28 mouse cellular contexts compared by ENCODE assay signal in genomic region chr13:34401031-34401430, GRCm38 (mm10). TPM values are rescaled to one million over a fixed set of nuclear protein-coding genes. Genes with fewer than 3 reads are reported as not detected.
"Had no signal": no experiment of that assay in that cellular context is flagged by ENCODE, and none has a peak within 500 bp of the region (broad histone marks: within the 10 kb centered on the region; RNA-seq: fewer than 3 reads in every experiment).

No protein-coding gene starts in this region.

- H3K36me3 ChIP-seq: embryonic facial prominence, embryonic 12.5 days; embryonic facial prominence, embryonic 13.5 days; embryonic facial prominence, embryonic 15.5 days; forebrain, embryonic 10.5 days; forebrain, embryonic 12.5 days; forebrain, embryonic 15.5 days; heart, embryonic 10.5 days had no signal

- DNase-seq: cerebellum, adult 8-10 months; cerebellum, adult 9-10 months; cerebellum, adult 9-11 months; cerebellum, postnatal 10 days; cerebellum, postnatal 14 days; cerebellum, postnatal 25 days; cerebellum, postnatal 36 days; embryo, embryonic 11 days; forebrain, postnatal 0 days; gastrocnemius, adult 2 months; gastrocnemius, postnatal 10 days; gastrocnemius, postnatal 14 days; gastrocnemius, postnatal 25 days; gastrocnemius, postnatal 36 days; heart, adult 18-20 months; heart, adult 2 months had no signal

- H3K4me1 ChIP-seq: embryonic facial prominence, embryonic 12.5 days; forebrain, embryonic 12.5 days; forebrain, embryonic 13.5 days; forebrain, embryonic 15.5 days had no signal

- H3K27ac ChIP-seq: embryonic facial prominence, embryonic 12.5 days; embryonic facial prominence, embryonic 15.5 days; forebrain, embryonic 10.5 days; forebrain, embryonic 12.5 days; forebrain, embryonic 13.5 days; forebrain, embryonic 15.5 days; gastrocnemius, adult 2 months; heart, adult 2 months; heart, embryonic 10.5 days had no signal

- ATAC-seq: forebrain, embryonic 13.5 days; forebrain, embryonic 14.5 days; forebrain, embryonic 15.5 days; forebrain, embryonic 16.5 days; forebrain, postnatal 0 days had no signal

- H3K4me3 ChIP-seq: embryonic facial prominence, embryonic 12.5 days; embryonic facial prominence, embryonic 13.5 days; embryonic facial prominence, embryonic 15.5 days; erythroblast, embryonic 14.5 days; forebrain, embryonic 10.5 days; forebrain, embryonic 12.5 days; forebrain, embryonic 13.5 days; forebrain, embryonic 15.5 days; gastrocnemius, adult 2 months; heart, adult 2 months; heart, embryonic 10.5 days had no signal

- H3K9ac ChIP-seq: embryonic facial prominence, embryonic 12.5 days; embryonic facial prominence, embryonic 13.5 days; embryonic facial prominence, embryonic 15.5 days; forebrain, embryonic 12.5 days; forebrain, embryonic 13.5 days; forebrain, embryonic 15.5 days; forebrain, postnatal 0 days had no signal

- H3K27me3 ChIP-seq: embryonic facial prominence, embryonic 12.5 days; embryonic facial prominence, embryonic 13.5 days; embryonic facial prominence, embryonic 15.5 days; forebrain, embryonic 12.5 days; forebrain, embryonic 13.5 days; forebrain, embryonic 15.5 days had no signal

- H3K9me3 ChIP-seq: embryonic facial prominence, embryonic 12.5 days; embryonic facial prominence, embryonic 13.5 days; embryonic facial prominence, embryonic 15.5 days; forebrain, embryonic 10.5 days; forebrain, embryonic 12.5 days; forebrain, embryonic 13.5 days; forebrain, embryonic 15.5 days; heart, embryonic 10.5 days had no signal

- H3K4me2 ChIP-seq: embryonic facial prominence, embryonic 12.5 days; embryonic facial prominence, embryonic 13.5 days; embryonic facial prominence, embryonic 15.5 days; forebrain, embryonic 12.5 days; forebrain, embryonic 13.5 days; forebrain, embryonic 15.5 days had no signal

RNA-seq across cellular contexts. Expression of gene Slc22a23, which starts 56.0 kb away (rescaled TPM):
- total RNA-seq: granulocyte monocyte progenitor cell, adult 5-6 weeks had no signal
